Mouse (Mus musculus) spleen, adult 2 months (tissue): ENCODE results near the gene Ing3.

ENCODE experiments used
- CTCF ChIP-seq: fragments of 200-500 bp; IDR thresholded peaks from 2 replicates; pipeline ENCODE4 v1.5.1; 2011; ENCODE audit warnings: mild to moderate bottlenecking, inconsistent platforms; ENCODE audit not compliant: insufficient read depth, insufficient read length, insufficient replicate concordance; ENCODE audit errors: extremely low read depth
- POLR2A ChIP-seq: fragments of 200-500 bp; IDR thresholded peaks from 2 replicates; pipeline ENCODE4 v1.6.1; 2011; ENCODE audit warnings: low read depth, low read length, inconsistent platforms

GRCm38 (mm10) chr6:21986660-21987331 is 37.4 kb downstream of the Ing3 start:
- TF ChIP-seq CTCF, result no peak
- no peak for TF ChIP-seq POLR2A
